Mouse (Mus musculus): ENCODE results near the gene Cpz. TPM values are rescaled to one million over a fixed set of nuclear protein-coding genes. Genes with fewer than 3 reads are reported as not detected.
A peak's percentile ranks its signal among the peaks of the same experiment; 100 is the strongest.

The Cpz gene
- polyA plus RNA-seq, 1 experiment from 2014 or later, result 7.4 TPM

GRCm38 (mm10) chr5:35552838-35553539 is 27.5 kb upstream of the Cpz start:
- Histone ChIP-seq H3K4me1 (replicated peaks) (peaks cover 8% of the 10 kb centered on the region), H3K4me3 (no peak overlapping the region), H3K9ac (no peak overlapping the region), H3K27me3 (no peaks in the 10 kb centered on the region), H3K9me3 (replicated peaks) (no peaks in the 10 kb centered on the region), H3K27ac (no peak overlapping the region), H3K4me2 (no peak overlapping the region), H3K36me3 (peaks cover 15% of the 10 kb centered on the region)
- 81% methylated on average over 4 of the region's 4 CpGs for WGBS
- no peak for ATAC-seq (replicated peaks; ENCODE audit: insufficient number of reproducible peaks, insufficient read depth, low FRiP score, low read depth)

- WGBS, result 45% methylated on average over 7 of the region's 7 CpGs
- Histone ChIP-seq H3K4me3 (no peak overlapping the region), H3K4me1 (replicated peaks) (no peaks in the 10 kb centered on the region), H3K36me3 (peaks cover 7% of the 10 kb centered on the region), H3K9ac (no peak overlapping the region), H3K9me3 (replicated peaks) (no peaks in the 10 kb centered on the region), H3K27ac (no peak overlapping the region), H3K27me3 (no peaks in the 10 kb centered on the region), H3K4me2 (no peak overlapping the region)
- ATAC-seq (replicated peaks; ENCODE audit: insufficient number of reproducible peaks, insufficient read depth, low FRiP score, low read depth), result 0 out of 2 replicates have a peak, but pooled peaks have one; percentile 7
Observed at GRCm38 (mm10) chr5:35551855-35552837, 26.6 kb upstream of the Cpz start.

- Histone ChIP-seq H3K36me3 (no peaks in the 10 kb centered on the region), H3K27ac (no peak overlapping the region), H3K9ac (no peak overlapping the region), H3K4me3 (no peak overlapping the region), H3K4me1 (replicated peaks) (no peaks in the 10 kb centered on the region), H3K4me2 (no peak overlapping the region), H3K9me3 (replicated peaks) (no peaks in the 10 kb centered on the region), H3K27me3 (no peaks in the 10 kb centered on the region)
- no peak for ATAC-seq (replicated peaks; ENCODE audit: insufficient number of reproducible peaks, insufficient read depth, low FRiP score, low read depth)
Observed at GRCm38 (mm10) chr5:35546127-35546526, 20.6 kb upstream of the Cpz start.

GRCm38 (mm10) chr5:35541059-35541790 is 15.7 kb upstream of the Cpz start:
- WGBS, result 66% methylated on average over 4 of the region's 4 CpGs
- ATAC-seq (replicated peaks; ENCODE audit: insufficient number of reproducible peaks, insufficient read depth, low FRiP score, low read depth), result no peak
- no peak overlapping the region for H3K4me2 ChIP-seq
- no peaks in the 10 kb centered on the region for H3K9me3 ChIP-seq (replicated peaks)
- H3K36me3 ChIP-seq, result no peaks in the 10 kb centered on the region
- no peaks in the 10 kb centered on the region for H3K27me3 ChIP-seq
- no peak overlapping the region for H3K27ac ChIP-seq
- no peaks in the 10 kb centered on the region for H3K4me1 ChIP-seq (replicated peaks)
- H3K4me3 ChIP-seq, result no peak overlapping the region
- no peak overlapping the region for H3K9ac ChIP-seq

GRCm38 (mm10) chr5:35540555-35540954 is 15.1 kb upstream of the Cpz start:
- ATAC-seq (replicated peaks; ENCODE audit: insufficient number of reproducible peaks, insufficient read depth, low FRiP score, low read depth), result no peak
- H3K4me2 ChIP-seq, result no peak overlapping the region
- H3K27me3 ChIP-seq, result no peaks in the 10 kb centered on the region
- no peaks in the 10 kb centered on the region for H3K36me3 ChIP-seq
- H3K27ac ChIP-seq, result no peak overlapping the region
- no peaks in the 10 kb centered on the region for H3K4me1 ChIP-seq (replicated peaks)
- H3K4me3 ChIP-seq, result no peak overlapping the region
- no peak overlapping the region for H3K9ac ChIP-seq
- H3K9me3 ChIP-seq (replicated peaks), result no peaks in the 10 kb centered on the region
- 47% methylated on average over 5 of the region's 5 CpGs for WGBS

GRCm38 (mm10) chr5:35539576-35539975 is 14.1 kb upstream of the Cpz start:
- no peaks in the 10 kb centered on the region for H3K36me3 ChIP-seq
- no peak overlapping the region for H3K27ac ChIP-seq
- H3K4me1 ChIP-seq (replicated peaks), result no peaks in the 10 kb centered on the region
- H3K4me3 ChIP-seq, result no peak overlapping the region
- ATAC-seq (replicated peaks; ENCODE audit: insufficient number of reproducible peaks, insufficient read depth, low FRiP score, low read depth), result no peak
- H3K27me3 ChIP-seq, result no peaks in the 10 kb centered on the region
- 49% methylated on average over 4 of the region's 4 CpGs for WGBS
- no peak overlapping the region for H3K4me2 ChIP-seq
- H3K9me3 ChIP-seq (replicated peaks), result no peaks in the 10 kb centered on the region
- no peak overlapping the region for H3K9ac ChIP-seq

GRCm38 (mm10) chr5:35538022-35538421 is 12.5 kb upstream of the Cpz start:
- WGBS, result 73% methylated on average over 3 of the region's 3 CpGs

GRCm38 (mm10) chr5:35537474-35537873 is 12.0 kb upstream of the Cpz start:
- no peak overlapping the region for H3K27ac ChIP-seq

More at GRCm38 (mm10) chr5:35538022-35538421, 12.5 kb upstream of the Cpz start:
- no peak overlapping the region for H3K27ac ChIP-seq
- H3K9ac ChIP-seq, result no peak overlapping the region
- no peak overlapping the region for H3K4me3 ChIP-seq
- no peaks in the 10 kb centered on the region for H3K9me3 ChIP-seq (replicated peaks)
- no peak for ATAC-seq (replicated peaks; ENCODE audit: insufficient number of reproducible peaks, insufficient read depth, low FRiP score, low read depth)
- H3K4me2 ChIP-seq, result no peak overlapping the region
- no peaks in the 10 kb centered on the region for H3K4me1 ChIP-seq (replicated peaks)
- no peaks in the 10 kb centered on the region for H3K27me3 ChIP-seq
- no peaks in the 10 kb centered on the region for H3K36me3 ChIP-seq

GRCm38 (mm10) chr5:35536271-35536670 is 10.8 kb upstream of the Cpz start:
- Histone ChIP-seq H3K4me2 (no peak overlapping the region), H3K9me3 (replicated peaks) (no peaks in the 10 kb centered on the region), H3K4me1 (replicated peaks) (no peaks in the 10 kb centered on the region; the same call in 1 of the 2 replicates), H3K4me3 (no peak overlapping the region), H3K27me3 (peaks cover 7% of the 10 kb centered on the region), H3K9ac (no peak overlapping the region), H3K27ac (no peak overlapping the region), H3K36me3 (no peaks in the 10 kb centered on the region)
- ATAC-seq (replicated peaks; ENCODE audit: insufficient number of reproducible peaks, insufficient read depth, low FRiP score, low read depth), result no peak
- 65% methylated on average over 3 of the region's 3 CpGs for WGBS

More at GRCm38 (mm10) chr5:35537474-35537873, 12.0 kb upstream of the Cpz start:
- Histone ChIP-seq H3K4me3 (no peak overlapping the region), H3K9me3 (replicated peaks) (no peaks in the 10 kb centered on the region), H3K36me3 (no peaks in the 10 kb centered on the region), H3K27me3 (peaks cover 4% of the 10 kb centered on the region), H3K4me1 (replicated peaks) (no peaks in the 10 kb centered on the region), H3K4me2 (no peak overlapping the region), H3K9ac (no peak overlapping the region)
- 62% methylated on average over 1 of the region's 1 CpGs for WGBS
- no peak for ATAC-seq (replicated peaks; ENCODE audit: insufficient number of reproducible peaks, insufficient read depth, low FRiP score, low read depth)

GRCm38 (mm10) chr5:35531586-35531985 is 6.1 kb upstream of the Cpz start:
- H3K36me3 ChIP-seq, result no peaks in the 10 kb centered on the region
- WGBS, result 12% methylated on average over 10 of the region's 10 CpGs

GRCm38 (mm10) chr5:35530442-35530841 is 4.9 kb upstream of the Cpz start:
- H3K27ac ChIP-seq, result no peak overlapping the region
- 18% methylated on average over 4 of the region's 4 CpGs for WGBS
- ATAC-seq (replicated peaks; ENCODE audit: insufficient number of reproducible peaks, insufficient read depth, low FRiP score, low read depth), result 0 out of 2 replicates have a peak, but pooled peaks have one; percentile 19
- no peak overlapping the region for H3K4me2 ChIP-seq
- no peak overlapping the region for H3K9ac ChIP-seq
- no peaks in the 10 kb centered on the region for H3K9me3 ChIP-seq (replicated peaks)
- peaks cover 47% of the 10 kb centered on the region for H3K27me3 ChIP-seq
- H3K36me3 ChIP-seq, result no peaks in the 10 kb centered on the region
- H3K4me3 ChIP-seq, result no peak overlapping the region
- H3K4me1 ChIP-seq (replicated peaks), result peaks cover 8% of the 10 kb centered on the region

More at GRCm38 (mm10) chr5:35531586-35531985, 6.1 kb upstream of the Cpz start:
- Histone ChIP-seq H3K4me1 (replicated peaks) (no peaks in the 10 kb centered on the region; the same call in 1 of the 2 replicates), H3K4me3 (no peak overlapping the region), H3K9ac (no peak overlapping the region), H3K27me3 (peaks cover 36% of the 10 kb centered on the region), H3K9me3 (replicated peaks) (no peaks in the 10 kb centered on the region), H3K4me2 (no peak overlapping the region), H3K27ac (no peak overlapping the region)
- ATAC-seq (replicated peaks; ENCODE audit: insufficient number of reproducible peaks, insufficient read depth, low FRiP score, low read depth), result no peak
